ENCODE assay signal across 8 mouse cellular contexts in genomic region chr13:62786135-62786493, GRCm38 (mm10). TPM values are rescaled to one million over a fixed set of nuclear protein-coding genes. Genes with fewer than 3 reads are reported as not detected.
A peak's percentile ranks its signal among the peaks of the same experiment; 100 is the strongest.
DNase-seq lines count a peak whose midpoint lies in the region; ATAC-seq and TF ChIP-seq lines count a peak whose summit lies in the region.
"Not testable (repeated sequence)": the region's sequence is repeated elsewhere in the genome, so short reads cannot be mapped to it uniquely, and the experiment has no call there.

No protein-coding gene starts in this region.

- not testable (repeated sequence) for H3K79me2 ChIP-seq in myocyte (ENCODE audit: control insufficient read depth, insufficient read depth)

- TF ChIP-seq POLR2A in myocyte (IDR thresholded peaks at IDR 0.05; ENCODE audit: insufficient read length, low read depth) = not testable (repeated sequence)

- H3K27ac ChIP-seq in embryonic facial prominence, embryonic 11.5 days (replicated peaks; ENCODE audit: low read depth, low read length); heart, embryonic 16.5 days (ENCODE audit: low read length); intestine, embryonic 16.5 days (ENCODE audit: low read length); limb, embryonic 13.5 days; lung, embryonic 16.5 days (ENCODE audit: low read length); stomach, postnatal 0 days (replicated peaks): not testable (repeated sequence)
- H3K27ac ChIP-seq in forebrain, embryonic 15.5 days (replicated peaks) = 0 out of 2 replicates have a peak overlapping the region, but pooled peaks have one; percentile 5

- not testable (repeated sequence) for H3K4me1 ChIP-seq in embryonic facial prominence, embryonic 11.5 days (ENCODE audit: control insufficient read depth, insufficient read depth, low read length); forebrain, embryonic 15.5 days; heart, embryonic 16.5 days (ENCODE audit: control insufficient read depth, insufficient read depth, low read length); intestine, embryonic 16.5 days (ENCODE audit: control insufficient read depth, insufficient read depth, low read length); limb, embryonic 13.5 days; lung, embryonic 16.5 days (replicated peaks; ENCODE audit: control insufficient read depth, insufficient read depth, low read length); stomach, postnatal 0 days (replicated peaks; ENCODE audit: control insufficient read depth, insufficient read depth)

- TF ChIP-seq CTCF in stomach, postnatal 0 days (IDR thresholded peaks at IDR 0.05; ENCODE audit: low read depth) = not testable (repeated sequence)

- H3K27me3 ChIP-seq in embryonic facial prominence, embryonic 11.5 days (ENCODE audit: control insufficient read depth, insufficient read depth, low read length); forebrain, embryonic 15.5 days; heart, embryonic 16.5 days (ENCODE audit: control insufficient read depth, insufficient read depth, low read length); intestine, embryonic 16.5 days (replicated peaks; ENCODE audit: control insufficient read depth, insufficient read depth, low read length); limb, embryonic 13.5 days; lung, embryonic 16.5 days (ENCODE audit: control insufficient read depth, insufficient read depth, low read depth, low read length); myocyte (ENCODE audit: control insufficient read depth, insufficient read depth, insufficient read length); stomach, postnatal 0 days (ENCODE audit: control insufficient read depth, insufficient read depth, low read length): not testable (repeated sequence)

- WGBS in embryonic facial prominence, embryonic 11.5 days = 47% methylated on average over 2 of the region's 2 CpGs
- WGBS in forebrain, embryonic 15.5 days = 34% methylated on average over 2 of the region's 2 CpGs
- 49% methylated on average over 2 of the region's 2 CpGs for WGBS in heart, embryonic 16.5 days
- 32% methylated on average over 2 of the region's 2 CpGs for WGBS in intestine, embryonic 16.5 days
- 63% methylated on average over 2 of the region's 2 CpGs for WGBS in limb, embryonic 13.5 days
- 51% methylated on average over 2 of the region's 2 CpGs for WGBS in lung, embryonic 16.5 days
- WGBS in stomach, postnatal 0 days = 41% methylated on average over 2 of the region's 2 CpGs

- H3K4me2 ChIP-seq in embryonic facial prominence, embryonic 11.5 days (ENCODE audit: low read depth, low read length) = not testable (repeated sequence)
- peak overlapping the region; percentile 46 for H3K4me2 ChIP-seq in forebrain, embryonic 15.5 days (replicated peaks)
- H3K4me2 ChIP-seq in heart, embryonic 16.5 days (ENCODE audit: low read depth, low read length) = peak overlapping the region; percentile 63
- H3K4me2 ChIP-seq in intestine, embryonic 16.5 days (ENCODE audit: low read depth, low read length) = peak overlapping the region; percentile 36
- peak overlapping the region; percentile 75 for H3K4me2 ChIP-seq in limb, embryonic 13.5 days (replicated peaks)
- peak overlapping the region; percentile 46 for H3K4me2 ChIP-seq in lung, embryonic 16.5 days (ENCODE audit: low read depth, low read length)
- H3K4me2 ChIP-seq in myocyte (ENCODE audit: low read depth) = peak overlapping the region; percentile 84
- peak overlapping the region; percentile 60; the same call in 1 of the 2 replicates for H3K4me2 ChIP-seq in stomach, postnatal 0 days (replicated peaks; ENCODE audit: low read depth)

- H3ac ChIP-seq in myocyte (ENCODE audit: control insufficient read depth, insufficient read length) = not testable (repeated sequence)

- H3K9me3 ChIP-seq in embryonic facial prominence, embryonic 11.5 days (replicated peaks; ENCODE audit: control insufficient read depth, low read length); forebrain, embryonic 15.5 days; heart, embryonic 16.5 days (replicated peaks; ENCODE audit: control insufficient read depth, low read length); intestine, embryonic 16.5 days (ENCODE audit: control insufficient read depth, low read length); lung, embryonic 16.5 days (ENCODE audit: control insufficient read depth, low read length); stomach, postnatal 0 days (ENCODE audit: control insufficient read depth, low read length): not testable (repeated sequence)
- H3K9me3 ChIP-seq in limb, embryonic 13.5 days = peaks cover 15% of the 10 kb centered on the region; the same call in 1 of the 2 replicates

- H3K36me3 ChIP-seq in embryonic facial prominence, embryonic 11.5 days (replicated peaks; ENCODE audit: control insufficient read depth, insufficient read depth, low read depth, low read length); forebrain, embryonic 15.5 days; heart, embryonic 16.5 days (ENCODE audit: control insufficient read depth, insufficient read depth); intestine, embryonic 16.5 days (ENCODE audit: control insufficient read depth, insufficient read depth, low read length); limb, embryonic 13.5 days; lung, embryonic 16.5 days (ENCODE audit: control insufficient read depth, insufficient read depth, low read length); myocyte (ENCODE audit: control insufficient read depth, insufficient read depth); stomach, postnatal 0 days (ENCODE audit: control insufficient read depth, insufficient read depth, low read length): not testable (repeated sequence)

- not testable (repeated sequence) for TF ChIP-seq EP300 in stomach, postnatal 0 days (optimal IDR thresholded peaks at IDR 0.05)

- H3K4me3 ChIP-seq in embryonic facial prominence, embryonic 11.5 days (ENCODE audit: low read depth, low read length) = peak overlapping the region; percentile 51
- H3K4me3 ChIP-seq in forebrain, embryonic 15.5 days = peak overlapping the region; percentile 50
- H3K4me3 ChIP-seq in heart, embryonic 16.5 days (ENCODE audit: low read length) = peak overlapping the region; percentile 69
- peak overlapping the region; percentile 57 for H3K4me3 ChIP-seq in intestine, embryonic 16.5 days (ENCODE audit: low read length)
- peak overlapping the region; percentile 51 for H3K4me3 ChIP-seq in limb, embryonic 13.5 days
- H3K4me3 ChIP-seq in lung, embryonic 16.5 days (ENCODE audit: low read length) = peak overlapping the region; percentile 61
- peak overlapping the region; percentile 30 for H3K4me3 ChIP-seq in myocyte
- peak overlapping the region; percentile 42 for H3K4me3 ChIP-seq in stomach, postnatal 0 days (ENCODE audit: low read depth, low read length)

- DNase-seq in embryonic facial prominence, embryonic 11.5 days (ENCODE audit: low spot score); stomach, postnatal 0 days (ENCODE audit: low spot score): not testable (repeated sequence)

- H3K9ac ChIP-seq in embryonic facial prominence, embryonic 11.5 days (replicated peaks; ENCODE audit: low read length); intestine, embryonic 16.5 days (ENCODE audit: low read depth, low read length); limb, embryonic 13.5 days; stomach, postnatal 0 days (ENCODE audit: low read length): not testable (repeated sequence)
- peak overlapping the region; percentile 40; the same call in 1 of the 2 replicates for H3K9ac ChIP-seq in forebrain, embryonic 15.5 days (replicated peaks)
- H3K9ac ChIP-seq in heart, embryonic 16.5 days (ENCODE audit: low read length) = peak overlapping the region; percentile 61
- H3K9ac ChIP-seq in lung, embryonic 16.5 days (ENCODE audit: low read length) = peak overlapping the region; percentile 59

- ATAC-seq in embryonic facial prominence, embryonic 11.5 days (replicated peaks; ENCODE audit: insufficient number of reproducible peaks, low FRiP score, low TSS enrichment, low read depth); heart, embryonic 16.5 days (replicated peaks; ENCODE audit: extremely low read depth, insufficient read depth, low FRiP score); intestine, embryonic 16.5 days; limb, embryonic 13.5 days (ENCODE audit: low FRiP score, low read depth); lung, embryonic 16.5 days (ENCODE audit: low read depth); stomach, postnatal 0 days (ENCODE audit: low FRiP score, low TSS enrichment): not testable (repeated sequence)
- peak; percentile 30; the same call in 1 of the 2 replicates for ATAC-seq in forebrain, embryonic 15.5 days (replicated peaks)

RNA-seq across cellular contexts. Expression of gene Gm5141, which starts 0.5 kb away (rescaled TPM):
- polyA plus RNA-seq in embryonic facial prominence, embryonic 11.5 days (2014; fragmentation: Nextera tagmentation; extraction: Ambion mirVana) = 13.5 and 16.4 TPM in 2 replicates
- polyA plus RNA-seq in forebrain, embryonic 15.5 days (2015; fragmentation: Nextera tagmentation; extraction: Ambion mirVana) = 12.8 and 13.0 TPM in 2 replicates
- polyA plus RNA-seq in heart, embryonic 16.5 days (2015; fragmentation: Nextera tagmentation; extraction: Ambion mirVana) = 5.5 and 8.0 TPM in 2 replicates
- 5.4 and 6.6 TPM in 2 replicates for polyA plus RNA-seq in intestine, embryonic 16.5 days (2015; fragmentation: Nextera tagmentation; extraction: Ambion mirVana)
- polyA plus RNA-seq in limb, embryonic 13.5 days (2015; fragmentation: Nextera tagmentation; extraction: Ambion mirVana) = 12.5 and 14.5 TPM in 2 replicates
- polyA plus RNA-seq in lung, embryonic 16.5 days (2015; fragmentation: Nextera tagmentation; extraction: Ambion mirVana) = 10.5 and 13.4 TPM in 2 replicates
- 0.23 TPM for polyA plus RNA-seq in myocyte (2012; fragmentation: generic; extraction: Trizol)
- polyA plus RNA-seq in stomach, postnatal 0 days (2015; fragmentation: Nextera tagmentation; extraction: Ambion mirVana) = 3.1 and 3.5 TPM in 2 replicates

RNA-seq across cellular contexts. Expression of gene Platr25, which starts 25.6 kb away (rescaled TPM):
- polyA plus RNA-seq in embryonic facial prominence, embryonic 11.5 days (2014; fragmentation: Nextera tagmentation; extraction: Ambion mirVana) = 42.7 and 46.6 TPM in 2 replicates
- polyA plus RNA-seq in forebrain, embryonic 15.5 days (2015; fragmentation: Nextera tagmentation; extraction: Ambion mirVana) = 35.0 and 39.7 TPM in 2 replicates
- 12.7 and 14.3 TPM in 2 replicates for polyA plus RNA-seq in heart, embryonic 16.5 days (2015; fragmentation: Nextera tagmentation; extraction: Ambion mirVana)
- 16.1 and 18.1 TPM in 2 replicates for polyA plus RNA-seq in intestine, embryonic 16.5 days (2015; fragmentation: Nextera tagmentation; extraction: Ambion mirVana)
- polyA plus RNA-seq in limb, embryonic 13.5 days (2015; fragmentation: Nextera tagmentation; extraction: Ambion mirVana) = 38.9 and 43.0 TPM in 2 replicates
- polyA plus RNA-seq in lung, embryonic 16.5 days (2015; fragmentation: Nextera tagmentation; extraction: Ambion mirVana) = 29.4 and 31.1 TPM in 2 replicates
- 1.0 TPM for polyA plus RNA-seq in myocyte (2012; fragmentation: generic; extraction: Trizol)
- 8.5 and 8.7 TPM in 2 replicates for polyA plus RNA-seq in stomach, postnatal 0 days (2015; fragmentation: Nextera tagmentation; extraction: Ambion mirVana)
